Mouse (Mus musculus): ENCODE data around the gene Defb33. TPM values are rescaled to one million over a fixed set of nuclear protein-coding genes. Genes with fewer than 3 reads are reported as not detected.

Gene Defb33
- not detected for total RNA-seq (2018; cell fraction: chromatin; rRNA removed)
- total RNA-seq (2018; cell fraction: cytosol; rRNA removed), result not detected
- total RNA-seq (2018; cell fraction: nucleus; rRNA removed), result not detected
- not detected in 3 replicates for polyA plus RNA-seq (2018)

DNA sequence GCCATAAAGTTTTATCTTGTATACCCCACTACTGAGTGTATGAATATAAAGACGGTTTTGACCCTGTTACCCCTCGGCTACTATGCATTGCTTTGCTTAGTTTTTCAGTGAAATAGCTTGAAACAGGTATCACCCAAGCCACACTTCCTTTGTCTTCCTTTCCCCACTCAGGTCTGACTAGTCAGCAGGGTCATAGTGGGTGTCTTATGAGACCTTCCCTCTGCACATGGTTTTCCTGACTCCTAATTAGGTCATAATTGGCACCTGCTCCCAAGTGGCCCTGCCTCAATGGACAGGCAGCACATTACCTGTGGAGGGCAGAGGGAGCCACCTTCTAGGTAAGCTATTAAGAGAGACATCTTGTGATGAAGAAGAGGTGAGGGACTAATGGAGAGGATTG lies at the start of gene Defb33:
TSS of gene Defb33 (plus strand) at position 301 of the 400 bp plus-strand sequence.
- no peaks in the 10 kb centered on the region for H3K79me2 ChIP-seq (ENCODE audit: inconsistent target)
- 100% methylated on average over 2 of the region's 2 CpGs for WGBS (ENCODE audit: missing documents)
- no peaks in the 10 kb centered on the region for H3K36me3 ChIP-seq (ENCODE audit: inconsistent target)
- H3K4me3 ChIP-seq (ENCODE audit: inconsistent target), result no peak within 1 kb of the TSS
- no peak within 1 kb of the TSS for H3K27ac ChIP-seq

DNA sequence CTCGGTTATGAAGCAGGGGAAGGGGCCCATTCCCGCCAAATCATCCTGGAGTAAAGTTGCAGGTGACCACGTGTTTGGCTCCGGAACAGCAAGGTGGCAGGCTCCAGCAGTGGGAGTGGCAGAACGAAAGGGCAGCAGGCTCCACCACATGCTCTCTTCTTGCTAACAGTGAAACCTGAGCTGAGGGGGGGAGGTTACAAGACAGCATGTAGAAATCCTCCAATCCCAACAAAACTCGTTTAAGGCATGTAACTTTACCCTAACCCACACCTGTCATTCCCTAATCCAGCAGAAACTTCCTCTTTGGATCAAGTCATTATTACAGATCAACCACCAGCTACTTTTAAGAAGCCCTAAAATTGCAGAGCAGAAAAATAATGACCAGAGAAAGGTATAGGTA lies 17.9 kb upstream of the Defb33 start:
- Histone ChIP-seq H3K36me3 (ENCODE audit: inconsistent target) (no peaks in the 10 kb centered on the region), H3K27ac (no peak overlapping the region), H3K4me3 (ENCODE audit: inconsistent target) (no peak overlapping the region), H3K79me2 (ENCODE audit: inconsistent target) (no peaks in the 10 kb centered on the region)
- 34% methylated on average over 6 of the region's 6 CpGs for WGBS (ENCODE audit: missing documents)

DNA sequence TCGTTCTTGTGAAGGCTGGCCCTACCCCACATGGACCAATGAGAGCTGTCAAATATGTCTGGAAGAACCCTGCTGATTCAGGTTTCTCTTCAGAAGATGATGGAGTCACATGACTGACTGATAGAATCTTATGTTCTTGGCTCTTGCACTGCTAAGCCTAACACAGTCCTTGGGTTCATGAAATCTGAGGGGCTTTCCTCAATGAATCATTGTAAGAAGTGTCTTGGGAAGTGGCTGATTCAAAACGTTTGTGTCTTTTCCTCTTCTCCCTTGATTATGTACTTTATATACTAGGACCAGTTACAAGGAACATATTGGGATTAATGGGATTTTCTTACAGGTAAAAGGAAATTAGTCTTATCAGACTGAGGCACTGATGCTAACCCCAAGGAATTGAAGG lies 10.1 kb downstream of the Defb33 start, which contains the start of gene Gm15056:
TSS of gene Gm15056 (minus strand) at position 101 of the 400 bp plus-strand sequence.
- no peaks in the 10 kb centered on the region for H3K36me3 ChIP-seq (ENCODE audit: inconsistent target)
- no peaks in the 10 kb centered on the region for H3K79me2 ChIP-seq (ENCODE audit: inconsistent target)
- WGBS (ENCODE audit: missing documents), result 73% methylated on average over 2 of the region's 2 CpGs
- H3K4me3 ChIP-seq (ENCODE audit: inconsistent target), result no peak within 1 kb of the TSS
- no peak within 1 kb of the TSS for H3K27ac ChIP-seq

DNA sequence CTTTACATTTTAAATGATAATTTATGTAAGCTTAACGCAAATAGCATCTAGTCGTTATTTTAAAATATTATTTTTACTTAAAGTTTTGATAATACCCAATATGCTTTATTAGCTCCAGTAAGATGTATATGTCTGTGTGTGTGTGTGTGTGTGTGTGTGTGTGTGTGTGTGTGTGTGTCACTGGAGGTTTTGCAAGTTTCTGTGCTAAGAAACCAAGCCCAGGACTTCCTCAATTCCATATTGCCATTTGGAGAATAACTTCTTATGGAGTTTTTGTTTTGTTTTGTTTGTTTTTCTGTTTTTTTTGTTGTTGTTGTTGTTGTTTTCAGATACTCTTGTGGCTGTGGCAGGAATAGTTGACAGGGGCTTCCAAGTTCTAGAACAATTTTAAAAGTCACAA lies 14.7 kb downstream of the Defb33 start:
- Histone ChIP-seq H3K4me3 (ENCODE audit: inconsistent target) (no peak overlapping the region), H3K79me2 (ENCODE audit: inconsistent target) (no peaks in the 10 kb centered on the region), H3K27ac (no peak overlapping the region), H3K36me3 (ENCODE audit: inconsistent target) (no peaks in the 10 kb centered on the region)
- WGBS (ENCODE audit: missing documents), result 100% methylated on average over 2 of the region's 2 CpGs

DNA sequence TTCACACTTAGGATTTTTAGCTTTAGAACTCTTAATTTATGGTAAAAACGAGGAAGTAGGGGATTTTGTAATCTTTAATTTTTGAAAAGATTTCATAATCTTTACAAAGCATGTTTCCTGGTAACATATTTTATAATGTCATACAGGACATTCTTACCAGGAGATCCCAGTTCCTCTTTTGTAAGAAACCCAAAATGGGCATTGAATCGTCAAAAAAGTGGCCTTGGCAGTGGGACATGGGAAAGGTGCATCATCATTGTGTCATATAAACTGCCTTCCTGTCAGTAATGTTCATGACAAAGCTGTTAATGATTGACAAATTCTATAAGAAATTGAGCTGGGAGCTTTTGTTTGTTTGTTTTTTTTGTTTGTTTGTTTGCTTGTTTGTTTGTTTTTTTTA lies 15.8 kb downstream of the Defb33 start:
- 6% methylated on average over 2 of the region's 2 CpGs for WGBS (ENCODE audit: missing documents)

DNA sequence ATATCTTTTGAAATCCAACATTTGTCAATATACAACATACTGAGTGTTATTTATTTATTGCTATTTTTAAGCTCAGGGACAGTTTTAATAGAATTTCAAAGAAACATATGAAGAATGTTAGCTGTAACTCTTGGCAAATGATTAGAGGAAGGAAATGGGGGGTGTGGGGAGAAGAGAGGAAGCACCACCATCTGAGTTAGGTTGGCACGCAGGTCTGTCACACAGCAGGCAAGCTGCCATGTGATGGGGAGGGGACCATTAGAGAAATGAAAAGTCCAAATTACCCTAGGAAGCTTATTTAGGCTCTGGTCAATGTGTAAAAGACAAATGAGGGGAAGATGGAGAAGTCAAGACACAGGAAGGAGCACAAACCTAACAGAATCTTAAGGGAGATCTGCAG lies 19.8 kb downstream of the Defb33 start:
- 67% methylated on average over 1 of the region's 1 CpGs for WGBS (ENCODE audit: missing documents)
- H3K79me2 ChIP-seq (ENCODE audit: inconsistent target), result no peaks in the 10 kb centered on the region

More for the DNA sequence above, 15.8 kb downstream of the Defb33 start:
- no peaks in the 10 kb centered on the region for H3K36me3 ChIP-seq (ENCODE audit: inconsistent target)
- H3K4me3 ChIP-seq (ENCODE audit: inconsistent target), result no peak overlapping the region
- H3K27ac ChIP-seq, result no peak overlapping the region
- no peaks in the 10 kb centered on the region for H3K79me2 ChIP-seq (ENCODE audit: inconsistent target)

DNA sequence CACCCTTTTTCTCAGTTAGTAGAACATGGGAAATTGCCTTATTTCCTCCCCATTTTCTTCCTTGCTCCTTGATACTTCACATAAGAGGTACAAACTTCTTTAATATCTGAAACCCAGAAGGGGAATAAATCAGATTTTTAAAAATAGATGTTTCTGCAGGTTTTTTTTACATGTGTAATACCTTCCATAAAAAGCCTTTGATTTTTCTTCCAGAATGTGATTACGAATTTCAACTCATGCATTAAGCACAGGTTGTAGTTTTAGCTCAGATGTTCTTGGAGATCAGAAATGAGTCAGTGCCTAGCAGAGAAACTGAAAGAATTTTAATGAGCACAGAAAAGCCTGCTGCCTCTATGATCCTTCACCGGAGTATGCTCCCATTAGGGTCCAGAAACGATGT lies 29.5 kb downstream of the Defb33 start, which contains the start of gene Gm6040:
TSS of gene Gm6040 (minus strand) at position 101 of the 400 bp plus-strand sequence.
- Histone ChIP-seq H3K36me3 (ENCODE audit: inconsistent target) (no peaks in the 10 kb centered on the region), H3K27ac (no peak within 1 kb of the TSS), H3K79me2 (ENCODE audit: inconsistent target) (no peaks in the 10 kb centered on the region), H3K4me3 (ENCODE audit: inconsistent target) (no peak within 1 kb of the TSS)
- WGBS (ENCODE audit: missing documents), result 81% methylated on average over 3 of the region's 3 CpGs

More for the DNA sequence above, 19.8 kb downstream of the Defb33 start:
- H3K4me3 ChIP-seq (ENCODE audit: inconsistent target), result no peak overlapping the region
- H3K36me3 ChIP-seq (ENCODE audit: inconsistent target), result no peaks in the 10 kb centered on the region
- H3K27ac ChIP-seq, result no peak overlapping the region

DNA sequence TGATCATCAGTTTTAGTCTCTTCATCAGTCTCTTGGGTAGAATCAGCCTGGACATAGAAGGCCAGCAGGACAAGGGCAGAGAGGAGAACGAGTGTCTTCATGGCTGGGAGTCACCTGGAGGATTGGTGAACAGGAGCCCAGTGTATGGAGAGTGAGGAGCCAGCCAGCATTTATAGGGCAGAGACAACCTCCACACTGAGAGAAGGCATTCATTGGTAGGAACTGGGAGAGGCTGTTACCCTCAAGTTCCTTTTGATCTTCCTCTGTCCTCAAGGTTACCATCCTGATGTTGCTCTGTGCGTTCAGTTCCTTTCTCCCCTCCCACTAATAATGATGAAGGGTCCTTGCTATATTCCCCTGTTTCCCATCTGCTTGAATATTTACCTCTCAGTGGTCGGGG lies 52.1 kb downstream of the Defb33 start, which contains the start of gene AY761185:
TSS of gene AY761185 (minus strand) at position 101 of the 400 bp plus-strand sequence.
- no peak within 1 kb of the TSS for H3K4me3 ChIP-seq (ENCODE audit: inconsistent target)
- H3K27ac ChIP-seq, result no peak within 1 kb of the TSS
- no peaks in the 10 kb centered on the region for H3K79me2 ChIP-seq (ENCODE audit: inconsistent target)
- H3K36me3 ChIP-seq (ENCODE audit: inconsistent target), result no peaks in the 10 kb centered on the region
- WGBS (ENCODE audit: missing documents), result 69% methylated on average over 3 of the region's 3 CpGs

Other genes starting within 250 kb of the Defb33 start
- gene Gm15056, start 10.0 kb downstream of the Defb33 start, polyA plus RNA-seq (2018), result not detected in 3 replicates
- gene Gm6040, start 29.4 kb downstream of the Defb33 start, polyA plus RNA-seq (2018), result not detected in 3 replicates
- not detected in 3 replicates for gene AY761185, start 52.0 kb downstream of the Defb33 start, polyA plus RNA-seq (2018)
- not detected in 3 replicates for gene Defa21, start 132.9 kb downstream of the Defb33 start, polyA plus RNA-seq (2018)
- not detected in 3 replicates for gene Defa23, start 162.4 kb downstream of the Defb33 start, polyA plus RNA-seq (2018)
- not detected in 3 replicates for gene Defa35, start 172.4 kb downstream of the Defb33 start, polyA plus RNA-seq (2018)
- not detected in 3 replicates for gene Defa25, start 191.8 kb downstream of the Defb33 start, polyA plus RNA-seq (2018)
- gene Gm14851, start 203.4 kb downstream of the Defb33 start, polyA plus RNA-seq (2018), result not detected in 3 replicates
- gene Defa30, start 242.0 kb downstream of the Defb33 start, polyA plus RNA-seq (2018), result not detected in 3 replicates

All from macrophage (primary cell).